Mouse (Mus musculus) small intestine, adult 2 months (tissue): ENCODE results near the gene Srgap3.

Source experiments
- CTCF ChIP-seq: fragments of 200-500 bp; IDR thresholded peaks from 2 replicates; pipeline ENCODE4 v1.5.1; 2012; ENCODE audit warnings: low read depth, mild to moderate bottlenecking, control low read depth, inconsistent platforms, low read length, moderate library complexity, mixed read lengths; ENCODE audit not compliant: insufficient replicate concordance, insufficient read length; ENCODE audit errors: extremely low read depth
- POLR2A ChIP-seq: fragments of 200-500 bp; IDR thresholded peaks from 2 replicates; pipeline ENCODE4 v1.6.1; 2012; ENCODE audit warnings: low read depth, mild to moderate bottlenecking, control low read depth, inconsistent platforms, low read length, moderate library complexity

- no peak for TF ChIP-seq CTCF
- no peak for TF ChIP-seq POLR2A
Measured at GRCm38 (mm10) chr6:112781409-112782093, 165.5 kb downstream of the Srgap3 start.
